8 mouse cellular contexts compared by ENCODE assay signal in the genomic region with DNA sequence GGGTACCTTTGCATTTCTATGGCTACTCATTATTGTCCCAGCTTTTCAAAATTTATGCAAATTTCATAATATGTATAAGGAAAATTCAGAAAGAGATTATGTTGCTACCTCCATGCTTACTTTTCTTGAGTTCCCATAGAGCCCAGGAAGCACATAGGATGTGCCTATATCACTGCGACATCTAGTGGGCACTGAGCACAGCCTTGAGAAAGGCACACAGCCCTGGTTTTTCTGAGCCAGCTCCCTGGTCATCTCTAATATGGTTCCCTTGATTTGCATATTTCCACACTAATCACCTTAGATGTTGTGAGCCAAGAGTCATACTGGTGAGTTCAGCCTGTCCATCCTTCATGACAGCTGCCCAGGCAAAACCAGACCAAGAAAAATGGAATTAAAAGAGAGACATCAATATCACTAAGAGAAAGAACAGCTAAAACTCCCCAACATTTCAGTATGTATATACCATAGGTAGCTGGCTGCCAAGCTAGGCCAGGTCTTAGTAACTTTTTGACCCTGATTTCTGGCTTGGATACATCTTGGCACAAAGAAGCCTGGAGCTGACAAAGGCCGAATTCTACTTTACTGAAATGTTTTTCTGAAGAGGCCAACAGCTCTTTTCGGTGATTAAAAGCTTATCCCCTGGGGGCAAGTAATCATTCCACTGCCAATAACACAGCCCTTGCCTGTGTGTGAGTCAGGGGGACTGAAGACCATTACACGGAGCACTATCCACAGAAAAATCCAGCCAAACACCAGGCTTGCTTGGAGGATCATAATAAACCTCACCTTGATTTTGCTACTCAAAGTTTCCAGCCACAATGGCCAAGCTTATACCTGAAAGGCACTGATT.
DNase-seq lines count a peak whose midpoint lies in the region; ATAC-seq and TF ChIP-seq lines count a peak whose summit lies in the region.

No protein-coding gene starts in this region.

- no peak for TF ChIP-seq EP300 in heart, adult 2 months (IDR thresholded peaks at IDR 0.05; ENCODE audit: insufficient read depth, low read depth, low read length)

- TF ChIP-seq CTCF in heart, adult 2 months (IDR thresholded peaks at IDR 0.05): peak; percentile 46

- peak; percentile 66; the same call in 1 of the 2 replicates for ATAC-seq in limb, embryonic 13.5 days (ENCODE audit: low FRiP score, low read depth)

- TF ChIP-seq POLR2A in heart, adult 2 months (IDR thresholded peaks at IDR 0.05; ENCODE audit: insufficient read depth, low read depth, low read length): no peak

- intact Hi-C loops in heart, adult 2 months (cut with DNase I): no loop called here
- intact Hi-C loops in heart, postnatal 25 days (cut with DNase I): no loop called here

- DNase-seq in heart, adult 2 months: no peak
- DNase-seq in heart, postnatal 25 days (ENCODE audit: low spot score): no peak
- DNase-seq in 416B (ENCODE audit: low read depth): peak; percentile 5
- peak; percentile 59 to 69 for DNase-seq in cerebellum, adult 18-20 months
- peak; percentile 9 to 30 for DNase-seq in frontal cortex, postnatal 36 days (ENCODE audit: low spot score in 2 of 2)
- peak; percentile 10 for DNase-seq in telencephalon, adult 2 months (ENCODE audit: low read depth, low spot score)
- no peak for DNase-seq in gastrocnemius, adult 8-10 months (ENCODE audit: low spot score in 2 of 2)

- no peaks in the 10 kb centered on the region for H3K79me2 ChIP-seq in heart, adult 2 months (replicated peaks; ENCODE audit: control insufficient read depth, insufficient read depth, low read length)

- no peaks in the 10 kb centered on the region for H3K4me1 ChIP-seq in heart, adult 2 months (ENCODE audit: control insufficient read depth, insufficient read depth, low read length)
- H3K4me1 ChIP-seq in limb, embryonic 13.5 days: 0 out of 2 replicates have a peak, but pooled peaks cover 4% of the 10 kb centered on the region

- no peak overlapping the region for H3K4me3 ChIP-seq in heart, adult 2 months
- no peak overlapping the region for H3K4me3 ChIP-seq in limb, embryonic 13.5 days

- H3K36me3 ChIP-seq in heart, adult 2 months (ENCODE audit: control insufficient read depth, insufficient read depth, low read length): no peaks in the 10 kb centered on the region
- H3K36me3 ChIP-seq in limb, embryonic 13.5 days: no peaks in the 10 kb centered on the region

- H3K9me3 ChIP-seq in limb, embryonic 13.5 days: no peaks in the 10 kb centered on the region

- no peaks in the 10 kb centered on the region for H3K27me3 ChIP-seq in heart, adult 2 months (ENCODE audit: control insufficient read depth, insufficient read depth, low read length)
- no peaks in the 10 kb centered on the region for H3K27me3 ChIP-seq in limb, embryonic 13.5 days

- H3K27ac ChIP-seq in heart, adult 2 months: no peak overlapping the region
- H3K27ac ChIP-seq in limb, embryonic 13.5 days: no peak overlapping the region

- H3K4me2 ChIP-seq in limb, embryonic 13.5 days (replicated peaks): no peak overlapping the region

- WGBS in heart, adult 2 months: 54% methylated on average over 4 of the region's 4 CpGs
- WGBS in limb, embryonic 13.5 days: 30% methylated on average over 4 of the region's 4 CpGs

- H3K9ac ChIP-seq in heart, adult 2 months (ENCODE audit: low read depth, low read length): no peak overlapping the region
- H3K9ac ChIP-seq in limb, embryonic 13.5 days: no peak overlapping the region

Comparison
In these comparisons a context has a peak if more than half of its experiments do, and no peak if none do; other contexts are left out.
1. DNase-seq: peak in 416B (single experiment), cerebellum, adult 18-20 months (2 of 2), frontal cortex, postnatal 36 days (2 of 2) and telencephalon, adult 2 months (single experiment); none in heart, adult 2 months (0 of 2), heart, postnatal 25 days (single experiment) and gastrocnemius, adult 8-10 months (0 of 2).